Mouse (Mus musculus) midbrain, embryonic 13.5 days (tissue): ENCODE data around the gene Sez6l. TPM values are rescaled to one million over a fixed set of nuclear protein-coding genes. Genes with fewer than 3 reads are reported as not detected.

Experiments
- ATAC-seq: fragments of 200-750 bp; cut with Nextera tagmentation; 2 replicates; pipeline ENCODE4 v1.8.0; 2017; ENCODE audit warnings: mild to moderate bottlenecking, moderate TSS enrichment, moderate library complexity
- H3K27ac ChIP-seq: fragments of 300-500 bp; sonication (generic); 2 replicates; pipeline ENCODE4 v1.5.1; 2015; ENCODE audit warnings: inconsistent platforms, mild to moderate bottlenecking, moderate library complexity
- H3K27me3 ChIP-seq: fragments of 300-500 bp; sonication (generic); 2 replicates; pipeline ENCODE4 v1.6.1; 2015; ENCODE audit warnings: mild to moderate bottlenecking, inconsistent platforms
- H3K36me3 ChIP-seq: fragments of 300-500 bp; sonication (generic); 2 replicates; pipeline ENCODE4 v1.6.1; 2015; ENCODE audit warnings: mild to moderate bottlenecking, inconsistent platforms
- H3K4me1 ChIP-seq: fragments of 300-500 bp; sonication (generic); replicated peaks from 2 replicates; pipeline ENCODE4 v1.6.1; 2015; ENCODE audit warnings: inconsistent platforms
- H3K4me2 ChIP-seq: fragments of 300-500 bp; sonication (generic); replicated peaks from 2 replicates; pipeline ENCODE4 v1.6.1; 2015; ENCODE audit warnings: moderate library complexity, mild to moderate bottlenecking, inconsistent platforms
- H3K4me3 ChIP-seq: fragments of 300-500 bp; sonication (generic); replicated peaks from 2 replicates; pipeline ENCODE4 v1.5.1; 2015; ENCODE audit warnings: mild to moderate bottlenecking, inconsistent platforms
- H3K9ac ChIP-seq: fragments of 300-500 bp; sonication (generic); replicated peaks from 2 replicates; pipeline ENCODE4 v1.6.1; 2015; ENCODE audit warnings: mild to moderate bottlenecking, inconsistent platforms
- H3K9me3 ChIP-seq: fragments of 300-500 bp; sonication (generic); 2 replicates; pipeline ENCODE4 v1.6.1; 2016; ENCODE audit warnings: mild to moderate bottlenecking, inconsistent platforms
- WGBS: fragments of 180-500 bp; shearing (Covaris S2); methylation state at CpG from one replicate; pipeline ENCODE4 v1.1.7; 2015; 5-methylcytosine and 5-hydroxymethylcytosine counted together
- polyA plus RNA-seq: library from polyadenylated mRNA; unstranded; fragments of >200 nt; fragmentation: Nextera tagmentation; extraction: Ambion mirVana; gene quantifications from 2 replicates; pipeline ENCODE4 v1.2.1, GENCODE M21; 2015

Sez6l gene
- polyA plus RNA-seq, 1 experiment from 2014 or later = 41.6 TPM

DNA sequence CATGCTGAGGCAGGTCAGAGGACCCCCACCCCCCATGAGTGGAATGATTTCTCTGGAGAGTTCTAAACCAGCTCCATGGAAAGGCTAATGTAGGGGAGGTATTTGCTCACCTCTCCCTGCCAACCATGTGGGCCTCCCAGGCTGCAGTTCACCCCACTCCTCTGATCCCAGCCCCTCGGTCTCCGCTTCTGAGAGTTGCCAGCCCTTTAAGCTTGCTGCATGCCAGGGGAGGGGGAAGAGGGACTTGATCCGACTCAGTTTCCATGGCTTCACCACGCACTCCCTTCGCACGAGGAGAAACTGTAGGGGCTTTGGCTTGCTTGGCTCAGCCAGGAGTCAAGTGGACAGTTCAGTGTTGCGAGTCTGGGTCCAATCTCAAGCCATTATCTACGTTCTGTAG, 45.9 kb downstream of the Sez6l start:
- H3K9me3 ChIP-seq = peaks cover 3% of the 10 kb centered on the region; the same call in 1 of the 2 replicates
- WGBS = 19% methylated on average over 8 of the region's 8 CpGs
- peaks cover 57% of the 10 kb centered on the region for H3K4me1 ChIP-seq
- H3K4me3 ChIP-seq = no peak overlapping the region
- no peak overlapping the region for H3K9ac ChIP-seq
- peaks cover 4% of the 10 kb centered on the region; the same call in 1 of the 2 replicates for H3K36me3 ChIP-seq
- no peak overlapping the region for H3K27ac ChIP-seq
- H3K27me3 ChIP-seq = peaks cover 15% of the 10 kb centered on the region
- ATAC-seq = peak; percentile 51; the same call in 1 of the 2 replicates
- H3K4me2 ChIP-seq = no peak overlapping the region

DNA sequence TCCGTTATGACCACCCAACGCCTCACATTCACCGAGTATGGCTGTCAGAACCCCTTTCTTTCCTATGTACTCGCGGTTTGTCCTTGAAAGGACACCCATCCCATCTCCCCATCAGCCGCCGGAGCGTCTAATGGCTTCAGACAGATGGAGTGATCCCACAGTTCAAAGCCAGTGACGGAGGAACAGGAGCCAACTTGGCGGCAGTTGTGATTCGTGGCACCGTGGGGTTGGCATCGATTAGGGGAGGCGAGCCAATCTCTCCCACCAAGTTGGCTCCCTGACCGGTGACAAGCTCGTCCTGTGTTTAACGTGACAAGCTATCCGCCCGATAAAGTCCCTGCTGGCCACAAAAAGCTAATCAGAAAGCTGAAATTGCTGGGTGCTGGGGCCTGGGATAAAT, 50.0 kb downstream of the Sez6l start:
- Histone ChIP-seq H3K4me1 (peaks cover 45% of the 10 kb centered on the region), H3K4me2 (no peak overlapping the region), H3K36me3 (no peaks in the 10 kb centered on the region), H3K4me3 (no peak overlapping the region), H3K27ac (peak overlapping the region; percentile 48; the same call in 1 of the 2 replicates), H3K9me3 (no peaks in the 10 kb centered on the region), H3K27me3 (peaks cover 26% of the 10 kb centered on the region), H3K9ac (no peak overlapping the region)
- ATAC-seq = no peak
- WGBS = 64% methylated on average over 19 of the region's 19 CpGs

DNA sequence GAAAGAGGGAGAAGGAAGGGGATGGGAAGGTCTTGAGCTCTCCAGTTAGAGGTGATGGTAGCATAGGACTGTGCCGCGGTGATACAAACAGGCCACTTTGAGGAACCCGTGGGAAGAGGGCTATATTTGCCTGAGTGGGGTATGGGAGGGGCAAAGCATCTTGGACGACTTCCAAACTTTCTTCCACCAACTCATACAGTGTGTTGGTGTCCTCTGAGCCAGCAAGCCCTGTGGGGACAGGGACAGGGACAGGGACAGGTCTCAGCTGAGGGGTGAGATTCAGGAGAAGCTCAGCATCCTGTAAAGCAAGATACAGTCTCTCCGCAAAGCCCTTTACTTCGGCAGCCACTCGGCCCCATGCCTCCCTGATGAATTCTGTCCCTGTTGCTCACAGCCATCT, 50.5 kb downstream of the Sez6l start:
- Histone ChIP-seq H3K9me3 (no peaks in the 10 kb centered on the region), H3K27me3 (peaks cover 26% of the 10 kb centered on the region), H3K4me1 (peaks cover 47% of the 10 kb centered on the region), H3K36me3 (no peaks in the 10 kb centered on the region), H3K4me3 (no peak overlapping the region), H3K4me2 (no peak overlapping the region), H3K27ac (peak overlapping the region; percentile 48; the same call in 1 of the 2 replicates), H3K9ac (no peak overlapping the region)
- no peak for ATAC-seq
- WGBS = 73% methylated on average over 7 of the region's 7 CpGs

DNA sequence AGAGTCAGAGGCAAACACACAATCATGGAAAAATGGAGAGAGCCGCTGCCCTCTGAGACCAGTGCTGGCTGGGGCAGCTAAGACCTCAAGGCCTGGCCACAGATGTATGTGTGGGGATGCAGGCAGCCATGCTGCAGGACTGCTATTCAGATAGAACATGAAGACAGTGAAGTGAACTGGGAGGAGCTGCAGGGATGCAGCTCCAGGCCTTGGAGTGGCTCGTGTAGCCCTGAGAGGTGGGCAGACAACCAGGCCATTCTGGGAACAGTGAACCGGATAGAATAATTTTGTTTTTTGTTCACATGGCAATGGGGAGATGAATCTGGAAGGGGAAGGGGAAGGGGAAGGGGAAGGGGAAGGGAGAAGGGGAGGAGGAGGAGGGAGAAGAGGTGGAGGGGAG, 51.0 kb downstream of the Sez6l start:
- 80% methylated on average over 3 of the region's 3 CpGs for WGBS
- Histone ChIP-seq H3K9ac (no peak overlapping the region), H3K4me1 (peaks cover 47% of the 10 kb centered on the region), H3K27me3 (peaks cover 26% of the 10 kb centered on the region), H3K4me2 (no peak overlapping the region), H3K36me3 (no peaks in the 10 kb centered on the region), H3K9me3 (no peaks in the 10 kb centered on the region), H3K27ac (no peak overlapping the region), H3K4me3 (no peak overlapping the region)
- ATAC-seq = no peak

DNA sequence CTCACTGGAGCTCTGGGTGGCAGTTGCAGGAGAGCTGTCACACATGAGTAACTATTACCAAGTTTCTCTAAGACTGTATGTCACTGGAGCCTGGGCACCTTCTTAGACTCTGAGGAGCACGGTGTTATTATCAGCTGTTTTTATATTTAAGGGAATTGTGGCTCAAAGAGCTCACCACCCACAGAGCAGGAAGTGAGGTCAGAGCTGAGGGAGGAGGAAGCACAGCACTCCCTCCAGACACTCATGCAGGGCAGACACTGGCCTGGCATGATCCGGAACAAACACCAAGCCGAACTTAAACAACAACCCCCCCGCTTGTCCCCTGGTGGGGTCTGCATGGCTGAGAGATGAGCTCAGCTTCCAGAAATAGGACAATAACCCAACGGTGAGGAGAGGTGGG, 51.7 kb downstream of the Sez6l start:
- Histone ChIP-seq H3K4me2 (no peak overlapping the region), H3K4me1 (peaks cover 53% of the 10 kb centered on the region), H3K9me3 (no peaks in the 10 kb centered on the region), H3K27ac (no peak overlapping the region), H3K27me3 (peaks cover 20% of the 10 kb centered on the region), H3K36me3 (no peaks in the 10 kb centered on the region), H3K9ac (no peak overlapping the region), H3K4me3 (no peak overlapping the region)
- no peak for ATAC-seq
- WGBS = 78% methylated on average over 5 of the region's 5 CpGs

DNA sequence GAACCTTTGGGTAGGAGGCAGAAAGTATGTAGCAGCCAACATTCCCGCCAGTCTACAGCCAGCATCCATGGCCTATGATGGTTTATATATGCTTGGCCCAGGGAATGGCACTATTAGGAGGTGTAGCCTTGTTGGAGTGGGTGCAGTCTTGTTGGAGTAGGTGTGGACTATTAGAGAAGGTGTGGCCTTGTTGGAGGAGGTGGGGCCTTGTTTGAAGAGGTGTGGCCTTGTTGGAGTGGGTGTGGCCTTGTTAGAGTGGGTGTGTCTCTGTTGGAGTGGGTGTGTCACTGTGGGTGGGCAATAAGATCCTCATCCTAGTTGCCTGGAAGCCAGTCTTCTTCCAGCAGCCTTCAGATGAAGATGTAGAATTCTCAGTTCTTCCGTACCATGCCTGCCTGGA, 53.2 kb downstream of the Sez6l start:
- WGBS = 96% methylated on average over 2 of the region's 2 CpGs

DNA sequence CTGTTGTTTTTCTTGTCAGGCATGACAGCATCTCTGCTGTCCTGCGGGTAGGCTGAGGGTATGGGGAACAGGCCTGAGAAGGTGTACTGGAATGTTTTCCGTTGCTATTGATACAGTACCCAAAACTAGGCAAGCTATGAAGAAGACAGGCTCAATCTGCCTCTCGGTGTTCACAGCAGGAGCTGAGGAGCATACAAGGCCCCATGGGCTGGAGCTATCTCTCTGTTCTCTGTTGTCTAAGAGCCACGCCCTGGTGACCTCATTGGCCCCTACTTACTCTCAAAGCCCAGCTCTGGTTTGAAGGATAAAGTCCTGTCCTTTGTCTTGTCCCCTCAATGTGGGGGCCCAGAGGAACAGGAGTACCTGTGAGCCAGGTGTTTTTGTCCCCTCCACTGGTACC, 53.7 kb downstream of the Sez6l start:
- no peak for ATAC-seq
- Histone ChIP-seq H3K9me3 (no peaks in the 10 kb centered on the region), H3K4me1 (peaks cover 60% of the 10 kb centered on the region), H3K27me3 (peaks cover 11% of the 10 kb centered on the region), H3K4me3 (no peak overlapping the region), H3K9ac (no peak overlapping the region), H3K4me2 (no peak overlapping the region), H3K27ac (no peak overlapping the region), H3K36me3 (no peaks in the 10 kb centered on the region)
- 83% methylated on average over 4 of the region's 4 CpGs for WGBS

More for the DNA sequence above, 53.2 kb downstream of the Sez6l start:
- Histone ChIP-seq H3K4me2 (no peak overlapping the region), H3K27ac (no peak overlapping the region), H3K4me3 (no peak overlapping the region), H3K4me1 (peaks cover 60% of the 10 kb centered on the region), H3K36me3 (no peaks in the 10 kb centered on the region), H3K9me3 (no peaks in the 10 kb centered on the region), H3K9ac (no peak overlapping the region), H3K27me3 (peaks cover 11% of the 10 kb centered on the region)
- no peak for ATAC-seq

DNA sequence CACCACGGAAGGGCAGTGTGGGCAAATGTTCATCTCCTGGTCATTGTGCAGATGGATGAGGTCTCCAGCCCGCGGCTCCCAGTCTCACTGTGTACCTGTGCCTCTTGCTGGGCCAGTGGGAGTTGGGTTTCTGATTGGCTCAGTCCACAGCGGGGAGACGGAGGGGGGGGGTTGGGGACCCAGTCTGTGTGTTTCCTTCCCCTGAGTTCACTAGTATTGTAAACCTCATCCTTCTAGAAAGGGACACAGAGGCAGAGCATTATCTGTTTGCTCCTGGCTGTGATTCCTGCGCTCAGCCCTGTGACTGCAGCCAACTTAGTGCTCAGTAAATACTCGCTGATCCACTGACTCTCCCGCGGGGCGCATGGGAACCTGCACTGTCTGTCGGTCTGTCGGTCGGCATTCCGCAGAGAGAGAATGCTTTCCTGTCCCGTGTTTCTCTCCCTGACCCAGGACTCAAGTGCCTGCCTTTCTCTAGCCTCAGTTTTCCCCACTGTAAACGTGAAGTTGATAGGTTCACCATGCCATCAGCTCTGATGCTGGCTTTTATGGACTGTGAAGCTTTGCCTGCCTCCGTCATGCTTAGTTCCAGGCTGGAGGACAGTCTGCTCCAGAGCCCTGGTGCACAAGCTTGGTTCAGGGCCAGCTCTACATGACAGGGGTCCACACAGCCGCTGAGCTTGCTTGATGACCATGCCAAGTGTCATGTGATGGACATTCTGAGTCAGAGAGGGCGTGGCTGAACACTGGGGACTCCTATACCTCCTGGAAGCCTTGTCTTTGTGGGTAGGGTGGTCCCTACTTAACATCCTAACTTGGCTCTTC, 55.1 kb downstream of the Sez6l start:
- Histone ChIP-seq H3K27ac (peak overlapping the region; percentile 19; the same call in 1 of the 2 replicates), H3K36me3 (0 out of 2 replicates have a peak, but pooled peaks cover 2% of the 10 kb centered on the region), H3K4me2 (peak overlapping the region; percentile 24), H3K27me3 (peaks cover 11% of the 10 kb centered on the region), H3K4me1 (peaks cover 56% of the 10 kb centered on the region), H3K4me3 (no peak overlapping the region), H3K9ac (peak overlapping the region; percentile 32; the same call in 1 of the 2 replicates), H3K9me3 (no peaks in the 10 kb centered on the region)
- WGBS = 9% methylated on average over 19 of the region's 19 CpGs
- ATAC-seq = peak; percentile 22; the same call in 1 of the 2 replicates

DNA sequence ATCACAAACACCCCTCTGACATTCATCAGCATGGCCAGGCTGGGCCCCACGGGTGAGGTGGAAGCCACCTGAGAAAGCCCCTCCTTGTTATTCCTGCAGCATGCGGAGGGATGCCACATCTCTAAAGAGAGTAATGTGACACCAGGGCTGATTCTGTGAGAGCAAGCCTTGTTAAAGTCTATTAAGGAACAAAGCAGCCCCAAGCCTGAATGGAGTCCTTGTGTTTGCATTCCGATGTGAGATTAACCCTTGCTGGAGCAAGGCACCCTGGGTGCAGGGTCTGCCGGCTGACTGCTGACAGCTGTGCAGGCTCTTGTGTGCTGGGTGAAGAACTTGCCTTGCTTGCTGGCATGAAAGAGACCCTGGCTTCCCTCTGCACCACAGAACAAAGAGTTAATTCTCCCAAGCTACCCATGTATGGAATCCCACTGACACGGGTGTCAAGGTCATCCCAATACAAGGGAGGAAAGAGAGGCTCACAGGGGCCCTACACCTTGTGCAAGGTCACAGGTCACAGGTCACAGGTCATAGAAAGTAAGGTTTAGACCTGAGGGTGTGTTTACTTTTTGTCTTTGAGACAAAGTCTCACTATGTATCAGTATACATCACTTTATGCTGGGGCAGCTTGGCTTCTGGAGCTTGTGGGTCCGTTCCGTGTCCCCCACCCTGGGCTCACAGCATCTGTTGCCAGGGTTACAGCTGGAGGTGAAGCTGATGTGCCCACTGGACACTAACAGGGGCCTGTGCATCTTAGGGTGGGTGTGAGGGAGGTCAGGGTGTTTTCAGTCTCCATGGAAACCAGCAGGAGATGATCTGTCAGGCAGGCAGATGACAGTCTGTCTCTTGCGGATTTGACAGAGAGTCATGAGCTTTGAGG, 55.9 kb downstream of the Sez6l start:
- no peak overlapping the region for H3K4me3 ChIP-seq
- no peaks in the 10 kb centered on the region for H3K9me3 ChIP-seq
- H3K27me3 ChIP-seq = peaks cover 11% of the 10 kb centered on the region; the same call in 1 of the 2 replicates
- peak overlapping the region; percentile 19; the same call in 1 of the 2 replicates for H3K27ac ChIP-seq
- H3K36me3 ChIP-seq = 0 out of 2 replicates have a peak, but pooled peaks cover 7% of the 10 kb centered on the region
- H3K9ac ChIP-seq = no peak overlapping the region
- peak; percentile 80 for ATAC-seq
- peaks cover 50% of the 10 kb centered on the region for H3K4me1 ChIP-seq
- WGBS = 3% methylated on average over 8 of the region's 8 CpGs
- peak overlapping the region; percentile 16 for H3K4me2 ChIP-seq

DNA sequence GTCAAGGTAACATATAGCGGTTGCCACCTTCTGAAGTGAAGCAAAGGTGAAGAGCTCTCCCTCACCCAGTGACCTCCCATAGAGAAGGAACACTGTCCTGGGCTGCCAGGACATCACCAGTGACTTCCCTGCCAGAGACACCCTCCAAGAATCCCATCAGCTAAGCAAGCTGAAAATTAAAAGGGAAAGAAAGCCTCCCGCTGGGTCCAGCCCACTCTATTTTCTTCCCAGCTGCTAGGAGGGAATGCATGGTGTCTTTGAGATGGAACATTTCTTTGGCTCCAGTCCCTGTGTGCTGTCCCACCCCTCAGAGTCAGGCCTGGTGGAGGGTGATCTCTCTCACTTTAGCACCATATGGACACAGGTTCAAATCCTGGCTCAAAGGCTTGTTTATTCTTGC, 58.2 kb downstream of the Sez6l start:
- no peak for ATAC-seq
- Histone ChIP-seq H3K36me3 (0 out of 2 replicates have a peak, but pooled peaks cover 7% of the 10 kb centered on the region), H3K4me3 (no peak overlapping the region), H3K9ac (no peak overlapping the region), H3K27ac (no peak overlapping the region), H3K4me1 (peaks cover 58% of the 10 kb centered on the region), H3K4me2 (no peak overlapping the region), H3K9me3 (no peaks in the 10 kb centered on the region), H3K27me3 (0 out of 2 replicates have a peak, but pooled peaks cover 5% of the 10 kb centered on the region)
- 59% methylated on average over 2 of the region's 2 CpGs for WGBS

DNA sequence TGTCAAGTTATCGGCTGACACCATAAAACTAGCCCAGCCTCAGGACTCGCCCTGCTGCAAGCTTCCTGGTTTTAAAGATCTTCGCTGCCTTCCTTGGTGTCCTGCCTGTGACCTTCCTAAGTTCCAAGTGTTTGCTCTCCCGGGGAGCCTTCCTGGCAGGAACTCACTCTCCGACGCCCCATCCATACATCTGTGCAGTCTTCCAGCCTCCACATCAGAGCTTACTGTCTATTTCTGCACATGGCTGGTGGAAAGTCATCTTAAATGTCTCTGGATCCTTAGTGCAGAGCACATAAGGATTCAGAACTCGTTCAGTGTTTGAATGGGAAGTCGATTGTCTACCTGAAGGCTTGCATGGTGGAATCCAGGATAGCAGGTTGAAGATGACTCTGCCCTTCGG, 59.5 kb downstream of the Sez6l start:
- Histone ChIP-seq H3K9ac (no peak overlapping the region), H3K9me3 (no peaks in the 10 kb centered on the region), H3K4me3 (no peak overlapping the region), H3K27ac (no peak overlapping the region), H3K27me3 (no peaks in the 10 kb centered on the region), H3K4me2 (no peak overlapping the region), H3K4me1 (peaks cover 67% of the 10 kb centered on the region), H3K36me3 (0 out of 2 replicates have a peak, but pooled peaks cover 7% of the 10 kb centered on the region)
- no peak for ATAC-seq
- 97% methylated on average over 9 of the region's 9 CpGs for WGBS

DNA sequence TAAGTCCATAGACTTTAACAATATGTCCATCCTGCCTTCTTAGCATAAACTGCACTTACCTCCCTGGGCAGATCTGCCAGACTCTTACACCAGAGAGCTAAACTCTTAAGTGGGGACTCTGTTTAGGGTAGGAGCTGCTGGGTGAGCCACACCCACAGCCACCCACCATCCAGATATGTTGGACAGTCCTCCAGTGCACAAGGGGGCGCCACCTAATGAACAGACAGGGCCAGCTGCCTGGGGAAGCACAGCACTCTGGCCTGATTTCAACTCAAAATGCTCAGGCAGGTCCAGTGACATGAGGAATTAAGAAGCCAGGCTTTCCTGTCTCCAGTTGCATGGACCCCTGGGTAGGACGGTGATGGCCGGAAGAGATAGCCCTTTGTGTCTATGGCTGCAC, 60.5 kb downstream of the Sez6l start:
- no peak overlapping the region for H3K4me3 ChIP-seq
- H3K4me1 ChIP-seq = peaks cover 59% of the 10 kb centered on the region
- ATAC-seq = no peak
- H3K9ac ChIP-seq = no peak overlapping the region
- H3K9me3 ChIP-seq = no peaks in the 10 kb centered on the region
- H3K27ac ChIP-seq = no peak overlapping the region
- H3K36me3 ChIP-seq = 0 out of 2 replicates have a peak, but pooled peaks cover 7% of the 10 kb centered on the region
- no peaks in the 10 kb centered on the region for H3K27me3 ChIP-seq
- WGBS = 93% methylated on average over 3 of the region's 3 CpGs
- H3K4me2 ChIP-seq = no peak overlapping the region
